Mouse (Mus musculus): ENCODE data around the gene Prkag2.
"Not testable (repeated sequence)": the region's sequence is repeated elsewhere in the genome, so short reads cannot be mapped to it uniquely, and the experiment has no call there.

Gene Prkag2

DNA sequence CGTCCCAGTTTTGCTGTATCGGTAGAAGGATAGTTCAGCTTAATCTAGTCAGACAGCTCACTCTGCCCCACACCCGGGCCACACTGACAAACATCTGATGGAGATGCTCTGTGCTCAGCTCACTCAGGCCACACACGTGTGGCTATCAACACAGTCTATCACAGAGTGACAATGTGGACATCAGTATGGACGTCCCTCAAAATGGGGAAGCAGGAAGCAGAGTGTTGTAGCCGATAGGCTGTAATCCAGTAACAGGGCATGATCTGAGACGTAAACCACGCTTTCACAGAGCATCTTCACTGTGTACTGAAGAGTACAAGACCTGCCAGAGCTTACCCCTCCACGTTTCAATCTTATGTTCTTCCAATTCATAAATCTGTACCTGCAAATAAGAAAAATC, 223.8 kb downstream of the Prkag2 start:
- no peak for DNase-seq (ENCODE audit: low spot score in 2 of 2)

DNA sequence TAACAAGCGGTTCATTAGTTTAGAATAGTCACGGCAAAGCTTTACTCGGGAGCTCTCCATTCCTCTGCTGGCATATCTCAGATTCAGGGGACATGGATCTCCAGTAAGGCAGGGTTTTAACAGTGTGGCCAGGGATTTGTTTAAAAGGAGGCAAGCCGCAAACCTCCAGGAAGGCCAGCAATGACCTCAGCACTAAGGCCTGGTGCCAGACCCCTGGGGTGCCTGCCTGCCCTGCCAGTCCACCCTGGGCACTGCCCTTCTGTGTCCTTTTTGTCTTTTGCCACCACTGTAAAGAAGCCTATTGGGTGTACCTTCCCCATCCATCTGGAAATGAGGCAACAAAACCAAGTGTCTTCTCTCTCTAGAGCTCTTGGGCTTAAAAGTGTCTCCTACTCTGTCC, 226.3 kb downstream of the Prkag2 start:
- DNase-seq (ENCODE audit: low spot score in 2 of 2) = no peak

DNA sequence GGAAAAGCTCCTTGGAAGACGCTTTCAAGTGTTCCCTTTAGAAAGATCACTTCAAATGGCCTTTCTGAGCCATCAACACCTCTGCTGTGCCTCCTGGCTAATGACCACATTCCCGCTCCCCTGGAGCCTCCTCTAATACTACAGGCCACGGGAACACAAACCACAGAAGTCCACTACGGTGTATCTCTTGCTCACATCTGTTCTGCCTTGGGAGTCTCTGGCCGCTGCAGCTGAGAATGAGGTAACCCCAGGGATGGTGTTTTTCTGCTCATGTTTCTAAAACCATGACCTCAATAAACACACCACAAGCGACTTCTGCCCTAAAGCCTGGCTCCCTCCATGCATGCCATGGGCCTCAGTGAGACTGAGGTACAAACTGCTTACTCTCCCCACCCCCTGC, 227.2 kb downstream of the Prkag2 start:
- no peak for DNase-seq (ENCODE audit: low spot score in 2 of 2)

DNA sequence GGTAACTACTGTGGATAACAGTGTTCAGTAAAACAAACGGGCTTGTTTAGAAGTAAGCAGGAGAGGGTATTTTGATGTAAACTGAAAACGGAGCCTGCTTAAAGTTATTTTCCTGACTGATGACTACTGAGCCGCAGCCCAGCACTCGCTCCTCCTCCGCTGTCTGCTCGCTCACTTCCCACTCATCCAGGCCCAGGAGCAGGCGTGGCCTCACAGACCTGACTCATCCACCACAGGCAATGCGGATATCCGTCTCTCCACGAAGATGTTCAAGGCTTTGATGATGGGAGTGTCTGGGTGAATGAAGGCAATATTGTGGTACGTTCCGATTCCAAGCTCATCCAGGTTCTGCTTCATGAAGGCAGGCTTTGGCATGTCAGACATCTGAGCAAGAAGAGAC, 229.2 kb downstream of the Prkag2 start:
- DNase-seq (ENCODE audit: low spot score in 2 of 2) = peak; percentile 31 to 40

DNA sequence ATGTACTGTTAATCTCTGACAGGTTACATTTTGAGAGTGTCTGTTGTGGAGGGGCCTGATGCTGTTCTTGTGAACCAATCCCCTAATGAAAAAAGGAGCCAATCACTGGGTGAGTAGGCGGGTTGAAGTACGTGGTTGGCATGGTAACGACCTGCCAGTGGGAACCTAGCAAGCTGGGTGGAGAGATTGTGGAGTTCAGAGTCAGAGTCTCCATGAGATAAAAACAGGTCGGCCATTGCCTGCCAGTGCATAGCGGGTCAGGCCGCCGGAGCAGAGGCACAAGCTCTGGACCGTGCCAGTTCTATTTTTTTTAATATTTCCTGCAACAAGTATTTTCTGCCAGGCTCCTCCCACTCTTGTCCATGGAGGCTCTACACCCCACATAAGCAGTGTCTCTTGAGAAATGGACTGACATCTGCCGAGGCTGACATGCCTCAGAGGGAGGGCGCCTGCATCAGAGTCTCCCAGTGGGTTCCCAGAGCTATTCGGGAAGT, 230.6 kb downstream of the Prkag2 start:
- no peak for DNase-seq (ENCODE audit: low spot score in 2 of 2)

DNA sequence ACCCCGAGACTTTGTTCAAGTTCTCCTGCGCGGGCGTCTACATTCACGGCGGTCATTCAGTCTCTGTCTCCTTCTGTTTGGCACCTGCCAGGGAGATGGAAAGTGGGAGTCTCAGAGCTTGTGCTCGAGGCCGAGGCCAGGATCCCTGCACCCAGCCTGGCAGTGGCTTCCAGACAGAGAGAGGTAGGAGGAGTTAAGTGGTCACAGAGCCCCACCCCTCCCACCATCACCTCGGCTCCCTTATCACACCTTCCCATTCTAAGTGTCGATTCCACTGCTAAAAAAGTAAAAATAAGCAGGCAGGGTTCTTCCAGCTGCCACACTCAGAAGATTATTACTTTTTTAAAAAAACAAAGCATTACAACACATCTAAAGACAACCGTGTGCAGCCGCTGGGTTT, 236.6 kb downstream of the Prkag2 start:
- DNase-seq (ENCODE audit: low spot score in 2 of 2) = no peak

DNA sequence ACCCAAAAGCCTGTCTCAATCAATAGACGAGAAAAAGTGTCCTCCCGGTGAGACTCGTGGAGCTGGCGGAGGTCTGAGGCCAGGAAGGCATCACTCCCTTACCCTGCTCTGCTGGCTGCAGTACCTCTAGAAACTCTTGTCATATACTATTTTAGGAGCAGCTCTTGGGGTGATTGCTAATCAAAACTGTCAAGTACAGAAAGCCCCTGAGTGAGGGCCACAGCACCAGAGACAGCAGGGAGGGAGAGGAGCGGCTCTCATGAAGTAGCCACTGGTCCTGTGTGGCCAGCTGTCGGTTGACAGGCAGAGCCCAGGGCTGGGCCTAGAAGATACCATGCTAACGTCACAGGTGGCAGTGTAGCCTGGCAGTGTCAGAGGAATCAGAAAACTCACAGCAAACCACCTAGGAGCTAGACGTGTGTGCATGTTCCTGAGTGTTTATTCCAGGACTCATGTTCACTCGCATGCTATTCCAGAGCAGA, 239.0 kb downstream of the Prkag2 start:
- no peak for DNase-seq (ENCODE audit: low spot score in 2 of 2)

DNA sequence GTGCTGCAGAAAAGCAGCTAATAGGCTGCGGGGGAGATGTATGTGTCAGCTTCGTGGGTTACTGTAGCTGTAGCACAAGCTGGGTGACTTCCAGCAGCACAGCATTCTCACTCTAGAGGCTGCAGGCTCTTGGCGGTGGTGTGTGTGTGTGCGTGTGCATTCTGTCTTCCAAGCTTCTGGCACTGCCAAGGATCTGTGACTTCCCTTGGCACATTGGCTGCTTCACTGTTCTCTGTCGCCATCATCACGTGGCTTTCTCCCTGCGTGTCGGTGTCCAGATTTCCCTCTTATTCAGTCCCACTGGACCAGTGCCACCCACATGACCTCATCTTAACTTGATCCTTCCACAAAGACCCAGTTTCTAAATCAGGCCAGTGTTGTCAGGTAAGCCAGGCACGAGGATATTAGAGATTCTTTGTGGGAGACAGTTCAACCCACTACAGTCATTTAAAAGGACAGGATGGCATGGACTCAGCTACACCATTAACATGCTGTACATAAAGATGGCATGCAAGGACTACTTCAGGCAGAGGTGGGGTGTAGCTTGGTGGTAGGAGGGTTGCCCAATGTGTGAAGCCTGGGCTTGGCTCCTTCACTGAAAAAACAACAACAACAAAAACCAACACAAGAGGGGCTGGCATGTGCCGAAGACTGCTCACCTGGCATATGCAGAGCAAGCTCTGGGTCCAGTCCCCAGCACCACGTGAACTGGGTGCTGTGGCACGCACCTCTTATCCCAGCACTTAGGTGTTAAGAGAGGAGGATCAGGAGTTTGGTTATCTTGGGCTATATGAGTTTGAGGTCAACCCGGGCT, 239.6 kb downstream of the Prkag2 start:
- peak in 1 of 2 experiments; percentile 61 for DNase-seq (ENCODE audit: low spot score in 2 of 2)

DNA sequence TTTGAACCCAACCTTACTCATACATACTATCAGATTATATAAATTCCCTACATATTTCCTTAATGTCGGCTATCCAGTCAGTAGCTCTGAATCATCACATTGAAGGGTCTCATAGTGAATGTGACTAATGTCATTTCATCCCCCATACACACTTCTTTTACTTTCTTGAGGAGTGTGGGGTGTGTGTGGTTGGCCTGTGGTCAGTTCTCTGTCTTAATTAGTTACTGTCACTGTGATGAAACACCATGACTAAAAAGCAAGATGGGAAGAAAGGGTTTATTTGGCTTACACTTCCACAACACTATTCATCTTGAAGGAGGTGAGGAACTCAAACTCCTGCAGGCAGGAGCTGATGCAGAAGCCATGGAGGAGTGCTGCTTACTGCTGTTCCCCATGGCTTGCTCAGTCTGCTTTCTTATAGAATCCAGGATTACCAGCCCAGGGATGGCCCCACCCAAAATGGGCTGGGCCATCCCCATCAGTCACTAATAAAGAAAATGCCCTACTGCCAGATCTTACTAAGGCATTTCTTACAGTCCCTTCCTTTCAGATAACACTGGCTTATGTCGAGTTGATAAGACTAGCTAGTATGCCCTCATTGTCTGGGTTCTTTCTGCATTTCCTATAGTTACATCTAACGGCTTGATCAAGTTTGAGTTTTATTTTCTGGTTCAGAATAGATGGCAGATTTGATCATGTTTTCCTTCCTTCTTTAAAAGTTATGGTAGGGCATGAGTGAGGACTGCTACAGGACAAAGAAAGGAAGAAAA, 240.5 kb downstream of the Prkag2 start:
- no peak for DNase-seq (ENCODE audit: low spot score in 2 of 2)

DNA sequence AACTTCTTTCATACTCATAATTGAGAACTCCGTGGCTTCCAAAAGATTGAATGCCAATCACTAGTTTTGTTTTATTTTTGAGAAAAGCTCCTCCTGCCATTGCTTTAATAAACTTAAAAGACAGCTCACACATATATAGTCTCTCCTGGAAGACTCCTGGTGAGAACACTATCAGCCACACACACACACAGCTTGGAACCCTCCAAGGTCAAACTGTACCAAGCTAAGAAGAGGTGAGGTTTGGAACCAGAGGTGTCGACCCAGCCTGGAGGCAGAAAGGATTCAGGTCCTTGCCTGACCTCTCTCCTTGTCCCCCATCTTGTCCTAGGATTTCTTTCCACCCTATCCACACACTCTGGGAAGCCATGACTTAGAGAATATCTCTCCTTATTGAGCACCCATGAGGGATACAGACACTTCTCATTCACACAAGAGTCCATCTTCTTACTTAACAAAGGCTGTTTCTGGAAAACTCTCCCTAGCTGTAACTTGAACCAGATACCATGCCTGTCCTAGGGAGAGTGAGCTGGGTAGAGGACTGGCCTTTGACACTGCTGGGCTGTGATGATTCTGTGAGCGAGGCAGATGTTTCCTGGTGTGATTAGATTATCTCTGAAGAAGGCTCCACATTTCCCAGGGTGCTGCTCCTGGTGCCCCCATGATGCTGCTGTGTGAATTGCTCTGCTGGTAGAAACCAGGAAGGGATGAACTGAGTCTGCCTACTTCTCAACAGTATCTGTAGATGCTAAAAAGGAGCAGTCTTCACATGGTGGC, 245.4 kb downstream of the Prkag2 start:
- DNase-seq (ENCODE audit: low spot score in 2 of 2) = no peak

DNA sequence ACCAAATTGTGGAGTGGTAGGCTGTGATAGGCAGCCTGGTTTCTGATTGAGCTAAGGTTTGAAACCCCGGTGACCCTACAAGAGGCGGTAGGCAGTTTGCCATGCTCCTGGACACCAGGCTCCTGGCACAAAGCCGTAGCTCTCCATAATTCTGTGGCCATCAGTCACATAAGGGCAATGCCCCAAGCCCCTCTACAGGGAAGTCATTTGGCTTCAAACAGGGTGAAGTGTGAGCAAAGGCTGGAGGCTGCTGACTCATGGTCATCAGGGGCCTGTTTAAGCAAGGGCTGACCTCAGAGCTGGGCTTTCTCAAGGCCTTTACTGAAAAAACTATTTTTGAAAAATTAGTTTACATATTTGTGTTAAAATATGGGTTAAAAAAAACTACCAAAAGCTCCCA, 246.2 kb downstream of the Prkag2 start:
- DNase-seq (ENCODE audit: low spot score in 2 of 2) = peak in 1 of 2 experiments; percentile 39

DNA sequence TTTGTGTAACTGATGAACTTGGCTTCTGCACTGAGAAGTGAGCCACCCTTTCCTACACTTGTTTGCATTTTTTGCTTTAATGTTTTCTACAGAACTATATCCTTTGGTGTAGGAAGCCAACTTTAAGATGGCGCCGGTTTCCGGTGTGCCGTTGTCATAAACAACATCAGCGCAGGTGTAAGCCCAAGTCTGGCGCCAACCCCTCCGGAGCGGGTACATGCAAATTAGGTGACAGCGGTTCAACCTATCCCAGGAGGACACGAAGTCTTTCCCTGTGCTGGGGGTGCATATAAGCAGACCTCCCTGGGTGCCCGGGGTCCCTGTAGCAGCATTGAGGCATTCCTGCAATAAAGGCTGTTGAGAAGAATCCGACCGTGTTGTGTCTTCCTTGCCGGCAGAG, 252.2 kb downstream of the Prkag2 start:
- not testable (repeated sequence) for DNase-seq (ENCODE audit: low spot score in 2 of 2)

DNA sequence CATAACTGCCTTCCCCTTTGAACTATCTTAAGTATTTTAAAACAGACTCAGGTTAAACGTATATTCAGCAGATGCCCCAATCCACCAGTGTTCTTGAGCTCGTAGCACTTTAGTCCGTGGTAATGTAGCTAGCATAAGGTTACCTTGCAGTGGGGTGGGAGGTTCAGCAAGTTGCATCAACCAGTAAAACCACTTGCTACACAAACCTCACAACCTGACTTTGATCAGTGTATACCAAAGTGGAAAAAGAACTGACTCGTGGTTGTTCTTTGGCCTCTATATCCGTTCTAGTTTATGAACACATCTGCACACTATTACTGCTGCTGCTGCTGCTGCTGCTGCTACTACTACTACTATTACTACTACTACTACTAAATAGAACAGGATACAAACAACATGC, 256.6 kb downstream of the Prkag2 start:
- no peak for DNase-seq (ENCODE audit: low spot score in 2 of 2)

DNA sequence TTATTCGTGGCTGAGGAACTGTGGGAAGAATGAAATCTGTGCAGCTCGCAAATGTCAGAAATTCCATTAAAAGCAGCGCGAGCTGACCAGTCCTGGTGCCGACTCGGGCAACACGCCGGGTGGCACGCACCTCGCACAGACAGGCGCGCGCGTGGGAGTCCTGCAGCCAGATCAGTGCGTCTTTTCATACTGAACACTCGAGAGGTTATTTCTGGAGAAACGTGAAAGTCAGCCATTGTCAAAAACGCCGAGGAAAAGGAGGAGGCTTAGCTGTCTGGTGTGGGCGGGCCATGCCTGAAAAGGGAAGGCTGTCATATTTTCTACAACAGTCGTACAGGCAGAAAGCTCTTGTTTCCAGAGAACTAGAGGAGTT, 257.4 kb downstream of the Prkag2 start:
- DNase-seq (ENCODE audit: low spot score in 2 of 2) = no peak

DNA sequence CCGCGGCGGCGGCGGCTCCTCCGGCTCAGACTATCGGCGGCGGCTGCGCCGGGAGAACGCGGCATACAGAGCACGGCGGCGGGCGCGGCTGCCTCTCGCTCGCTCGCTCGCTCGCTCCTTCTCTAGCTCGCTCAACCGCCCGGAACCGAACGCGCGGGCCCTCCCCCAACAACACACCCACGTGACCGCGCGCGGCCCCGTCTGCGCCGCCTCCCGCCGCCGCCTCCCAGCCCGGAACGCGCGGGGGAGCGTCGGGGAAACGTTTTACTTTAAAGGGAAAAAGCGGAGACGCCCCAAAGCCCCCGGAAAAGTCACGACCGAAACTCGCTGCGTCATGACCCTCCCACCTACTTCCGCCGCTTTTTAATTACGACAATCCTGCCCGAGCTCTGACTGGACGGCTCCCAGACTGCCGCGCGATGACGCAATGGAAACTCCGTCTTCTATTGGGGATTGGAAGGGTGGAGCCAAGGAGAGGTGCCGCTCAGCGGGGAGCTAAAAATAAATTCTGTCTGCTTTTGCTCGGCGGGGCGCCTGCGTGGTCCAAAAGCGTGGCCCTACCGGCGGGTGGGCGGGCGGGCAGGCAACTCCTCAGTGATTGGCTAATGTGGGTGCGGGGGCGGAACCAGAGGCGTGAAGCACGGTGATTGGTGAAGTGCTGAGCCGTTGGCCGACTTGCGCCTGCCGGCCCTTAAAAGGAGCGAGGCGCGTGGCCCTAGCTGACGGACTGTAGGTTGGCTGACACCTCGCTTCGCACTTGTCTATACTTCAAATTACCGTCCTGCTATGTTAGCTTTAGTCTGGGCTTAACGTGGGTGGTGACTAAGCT, 258.0 kb downstream of the Prkag2 start, which contains the start of gene Rheb:
Gene Rheb (minus strand): TSS at position 351 of the 829 bp plus-strand sequence.
- DNase-seq (ENCODE audit: low spot score in 2 of 2) = peak; percentile 96 to 99

DNA sequence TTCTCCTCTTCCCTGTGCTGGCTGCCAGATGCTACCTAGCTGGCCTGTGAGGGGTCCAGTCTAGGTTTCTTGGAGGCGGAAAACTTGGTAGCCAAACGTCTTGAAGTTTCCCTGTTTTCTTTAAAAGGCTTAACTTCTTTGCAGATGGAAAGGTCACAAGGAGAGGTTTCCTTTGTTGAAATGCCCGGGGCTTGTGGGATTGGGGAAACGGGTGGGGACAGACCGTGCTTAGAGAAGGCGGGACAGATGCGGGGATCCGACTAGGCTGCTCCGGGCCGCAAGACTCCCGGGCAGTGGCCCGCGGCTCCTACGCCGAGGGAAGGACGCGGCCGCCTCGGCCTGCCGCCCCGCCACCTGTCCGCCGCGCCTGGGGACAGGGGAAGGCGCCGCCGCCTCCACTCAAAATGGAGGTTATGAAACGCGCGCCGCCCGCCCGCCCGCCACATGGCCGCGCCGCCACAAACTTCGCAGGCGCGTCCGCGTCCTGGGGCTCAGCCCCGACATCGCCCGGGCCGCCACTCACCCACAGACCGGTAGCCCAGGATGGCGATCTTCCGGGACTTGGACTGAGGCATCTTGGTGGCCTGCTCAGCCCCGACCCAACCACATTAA, 258.7 kb downstream of the Prkag2 start:
- DNase-seq (ENCODE audit: low spot score in 2 of 2) = peak; percentile 26 to 34

DNA sequence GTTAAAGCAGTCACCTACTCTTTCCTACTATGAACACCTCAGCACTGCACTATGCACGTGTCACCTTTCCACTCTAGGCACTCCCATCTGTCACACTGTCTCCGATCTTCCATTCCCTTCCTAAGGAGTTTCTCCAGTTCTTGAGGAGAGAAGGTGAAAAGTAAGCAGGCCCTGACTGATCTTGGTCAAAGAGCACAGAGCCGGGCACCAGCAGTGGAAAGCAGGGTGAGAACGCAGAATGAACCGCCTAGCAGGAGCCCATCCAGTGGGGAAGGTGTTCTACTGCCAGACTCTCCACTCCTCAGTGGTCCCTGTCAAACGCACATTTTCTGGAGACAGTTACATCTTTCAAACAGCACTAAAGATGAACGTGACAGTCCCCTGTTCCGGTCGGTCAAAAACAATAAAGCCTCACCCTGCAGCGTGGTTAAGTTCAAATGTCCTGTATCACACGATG, 259.4 kb downstream of the Prkag2 start:
- DNase-seq (ENCODE audit: low spot score in 2 of 2) = no peak

DNA sequence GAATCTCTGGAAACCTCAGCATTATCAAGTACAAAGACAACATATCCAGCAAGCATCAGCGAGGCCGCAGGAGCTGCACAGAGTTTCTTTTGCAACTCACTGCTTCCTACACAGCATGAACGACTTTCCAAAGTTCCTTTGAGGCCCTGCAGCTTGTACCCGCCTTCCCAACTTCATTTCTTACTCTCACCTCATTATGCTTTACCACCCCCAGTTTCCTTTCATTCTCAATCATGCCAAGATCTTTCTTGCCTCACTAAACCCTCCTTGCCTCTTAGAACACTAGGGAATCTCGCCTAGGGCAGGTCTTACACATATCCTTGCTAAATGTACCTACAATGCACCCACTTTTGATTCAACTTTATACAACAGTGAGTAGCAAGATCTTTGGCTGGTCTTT, 266.0 kb downstream of the Prkag2 start:
- DNase-seq (ENCODE audit: low spot score in 2 of 2) = no peak

DNA sequence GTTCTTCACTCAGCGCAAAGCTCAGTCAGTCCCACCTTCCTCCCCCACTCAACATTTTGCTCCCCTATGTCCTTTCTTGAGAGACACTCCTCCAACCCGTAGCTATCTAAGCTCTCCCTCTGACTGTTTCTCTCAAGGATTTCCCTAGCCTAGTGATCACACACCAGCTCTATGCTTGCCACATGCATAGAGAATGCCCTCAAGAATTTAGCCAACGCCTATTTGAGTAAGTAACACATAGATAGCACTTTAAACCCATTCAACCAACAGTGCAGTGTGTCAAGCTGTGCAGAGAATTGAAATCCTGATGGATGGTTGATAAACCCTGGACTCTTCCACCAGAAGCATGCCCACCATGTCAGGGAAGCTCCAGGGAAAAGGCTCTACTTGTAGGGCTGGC, 268.5 kb downstream of the Prkag2 start:
- DNase-seq (ENCODE audit: low spot score in 2 of 2) = no peak

DNA sequence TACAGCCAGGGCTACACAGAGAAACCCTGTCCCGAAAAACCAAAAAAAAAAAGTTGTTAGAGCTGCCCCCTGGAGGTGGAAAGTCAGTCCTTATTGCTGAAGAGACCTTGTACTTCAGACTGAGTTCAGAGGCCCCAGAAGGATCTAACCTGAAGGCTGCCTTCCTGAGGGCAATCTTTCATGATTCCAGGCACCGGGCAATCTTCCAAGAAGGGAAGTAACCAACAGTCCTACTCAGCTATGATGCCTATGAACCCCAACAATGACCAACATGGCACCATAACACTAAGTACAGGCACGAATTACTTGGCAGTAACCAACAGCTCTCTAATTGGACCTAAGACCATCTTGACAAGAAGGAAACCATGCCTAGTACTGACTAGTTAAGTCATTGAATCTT, 272.0 kb downstream of the Prkag2 start:
- DNase-seq (ENCODE audit: low spot score in 2 of 2) = no peak

DNA sequence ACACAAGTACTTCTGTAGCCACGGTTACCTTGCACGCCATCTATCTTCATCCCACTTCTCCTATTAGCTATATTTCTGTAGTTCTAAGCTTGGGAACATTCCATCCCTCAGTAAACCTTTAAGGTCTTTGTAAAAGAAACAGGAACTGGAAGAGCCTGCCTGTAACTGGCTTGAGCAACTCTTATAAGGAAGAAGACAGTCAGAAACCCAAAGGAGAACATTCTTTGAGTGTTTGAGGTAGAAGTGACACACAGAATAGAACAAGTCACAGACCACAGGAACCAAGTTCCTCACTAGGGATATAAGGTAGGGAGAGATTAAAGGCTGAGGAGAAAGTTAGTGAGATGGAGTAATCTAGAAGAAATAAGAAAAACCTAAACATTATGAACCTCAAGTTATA, 273.3 kb downstream of the Prkag2 start:
- no peak for DNase-seq (ENCODE audit: low spot score in 2 of 2)

All from urinary bladder, postnatal 36 days (tissue).